ENCODE assay signal across 8 mouse cellular contexts in genomic region chr4:125127305-125128084, GRCm38 (mm10). TPM values are rescaled to one million over a fixed set of nuclear protein-coding genes. Genes with fewer than 3 reads are reported as not detected.
DNase-seq lines count a peak whose midpoint lies in the region; ATAC-seq and TF ChIP-seq lines count a peak whose summit lies in the region.

Zc3h12a (minus strand) TSS chr4:125127840.

- H3K4me1 ChIP-seq in forebrain, embryonic 13.5 days = peaks cover 17% of the 10 kb centered on the region

- peaks cover 30% of the 10 kb centered on the region for H3K27me3 ChIP-seq in forebrain, embryonic 13.5 days

- peak within 1 kb of the TSS; percentile 58 for H3K9ac ChIP-seq in forebrain, embryonic 13.5 days

- TF ChIP-seq CTCF in layer of hippocampus, adult 2 months (conservative IDR thresholded peaks at IDR 0.05) = no peak

- no peaks in the 10 kb centered on the region for H3K36me3 ChIP-seq in forebrain, embryonic 13.5 days (ENCODE audit: poor library complexity, severe bottlenecking)

- H3K4me2 ChIP-seq in forebrain, embryonic 13.5 days = peak within 1 kb of the TSS; percentile 97

- peak within 1 kb of the TSS; percentile 61 for H3K4me3 ChIP-seq in forebrain, embryonic 13.5 days
- peak within 1 kb of the TSS; percentile 85 for H3K4me3 ChIP-seq in layer of hippocampus, adult 2 months

- WGBS in forebrain, embryonic 13.5 days = 2% methylated on average over 62 of the region's 62 CpGs

- no peaks in the 10 kb centered on the region for H3K9me3 ChIP-seq in forebrain, embryonic 13.5 days (replicated peaks)

- H3K27ac ChIP-seq in forebrain, embryonic 13.5 days = no peak within 1 kb of the TSS
- peak within 1 kb of the TSS; percentile 83 for H3K27ac ChIP-seq in layer of hippocampus, adult 2 months

- ATAC-seq in forebrain, embryonic 13.5 days = peak; percentile 90

- DNase-seq in MEL-GATA-1-ER (ENCODE audit: extremely low read depth, low read depth) = peak; percentile 56
- peak; percentile 90 for DNase-seq in c-Kit-positive CD71-positive TER-119-positive erythroid progenitor cells, embryonic 14.5 days (ENCODE audit: low spot score)
- peak; percentile 92 to 94 for DNase-seq in heart, postnatal 36 days
- peak; percentile 60 to 72 for DNase-seq in layer of hippocampus, adult 2 months (ENCODE audit: low spot score in 2 of 2)
- peak; percentile 94 for DNase-seq in lung, postnatal 36 days
- peak; percentile 70 for DNase-seq in retina, adult 2 months (ENCODE audit: low read depth, low spot score)
- DNase-seq in thymus, postnatal 4 days = peak; percentile 97

- intact Hi-C loops in heart, postnatal 36 days (cut with DNase I) = no loop called here

RNA-seq across cellular contexts. Expression of gene Zc3h12a, which starts in this region (rescaled TPM):
- 0.15 TPM in 1 of 2 replicates, not detected in the other for polyA plus RNA-seq in forebrain, embryonic 13.5 days (2015; fragmentation: Nextera tagmentation; extraction: Ambion mirVana)
- total RNA-seq in heart, postnatal 36 days (2021) = 1 to 10 TPM; 3.3 to 4.5 TPM
- 1 to 10 TPM; 1.1 to 1.2 TPM for total RNA-seq in layer of hippocampus, adult 2 months (2021)

Comparison
In these comparisons a context has a peak if more than half of its experiments do, and no peak if none do; other contexts are left out.
1. Peak in ATAC-seq, H3K4me3 ChIP-seq, H3K9ac ChIP-seq and H3K4me2 ChIP-seq in forebrain, embryonic 13.5 days; RNA of the gene not detected or under 1 TPM.